Mouse (Mus musculus) stomach, postnatal 0 days (tissue): ENCODE measurements around the gene Il27ra.

Source experiments
- CTCF ChIP-seq: IDR thresholded peaks from 2 replicates; pipeline ENCODE4 v1.5.1; 2016; ENCODE audit warnings: antibody characterized with exemption, low read depth, mild to moderate bottlenecking, moderate library complexity
- EP300 ChIP-seq: optimal IDR thresholded peaks from 2 replicates; pipeline ENCODE3; 2016; ENCODE audit warnings: antibody characterized with exemption

DNA sequence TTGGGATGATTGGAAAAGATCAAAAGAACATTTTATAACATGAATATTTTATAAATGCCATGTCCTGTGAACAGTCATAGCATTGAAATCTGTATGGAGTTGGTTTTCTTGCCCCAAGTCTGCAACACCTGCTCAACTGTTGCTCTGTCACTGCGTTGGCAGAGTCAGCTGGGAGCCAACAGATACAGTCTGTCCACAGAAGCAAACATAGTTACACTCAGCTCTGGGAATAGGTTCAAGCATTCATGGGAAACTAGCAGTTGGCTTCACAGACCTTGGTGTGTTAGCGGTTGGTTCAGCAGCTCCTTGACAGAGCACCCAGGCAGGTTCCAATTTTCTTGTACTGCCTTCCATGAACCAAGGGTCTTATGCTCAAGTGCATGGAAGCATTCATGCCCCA, 28.3 kb upstream of the Il27ra start:
- TF ChIP-seq CTCF (no peak), EP300 (no peak)
